In genomic region chr16:93292965-93293653, GRCm38 (mm10) we compare ENCODE assay signal across 7 mouse cellular contexts.
A peak's percentile ranks its signal among the peaks of the same experiment; 100 is the strongest.
DNase-seq lines count a peak whose midpoint lies in the region; ATAC-seq and TF ChIP-seq lines count a peak whose summit lies in the region.

No protein-coding gene starts in this region.

- no peak overlapping the region for H3K4me3 ChIP-seq in cortical plate, adult 2 months (ENCODE audit: insufficient read depth, low read length)
- H3K4me3 ChIP-seq in intestine, embryonic 14.5 days (ENCODE audit: low read depth, low read length) = no peak overlapping the region
- no peak overlapping the region for H3K4me3 ChIP-seq in midbrain, embryonic 11.5 days (ENCODE audit: low read depth, low read length)

- no peaks in the 10 kb centered on the region for H3K9me3 ChIP-seq in intestine, embryonic 14.5 days (ENCODE audit: control insufficient read depth, low read length)
- no peaks in the 10 kb centered on the region for H3K9me3 ChIP-seq in midbrain, embryonic 11.5 days (ENCODE audit: control insufficient read depth, low read length)

- H3K9ac ChIP-seq in intestine, embryonic 14.5 days (ENCODE audit: low read length) = no peak overlapping the region
- no peak overlapping the region for H3K9ac ChIP-seq in midbrain, embryonic 11.5 days (ENCODE audit: low read length)

- no peak overlapping the region for H3K4me2 ChIP-seq in intestine, embryonic 14.5 days (ENCODE audit: low read length)
- H3K4me2 ChIP-seq in midbrain, embryonic 11.5 days = no peak overlapping the region

- DNase-seq in adrenal gland, adult (ENCODE audit: inconsistent age in 2 of 2, low spot score in 1 of 2) = peak; percentile 76 to 92
- peak; percentile 69 for DNase-seq in gastrocnemius, postnatal 10 days
- peak; percentile 75 for DNase-seq in intestine, embryonic 14.5 days (ENCODE audit: low spot score)
- DNase-seq in left cerebral cortex, postnatal 10 days (ENCODE audit: extremely low spot score in 1 of 2, low spot score in 2 of 2) = peak; percentile 65 to 70
- peak; percentile 93 for DNase-seq in midbrain, embryonic 11.5 days (ENCODE audit: low spot score, missing footprints)
- peak; percentile 21 for DNase-seq in spleen, adult 12 weeks (ENCODE audit: low spot score)

- intact Hi-C loops in left cerebral cortex, postnatal 10 days (cut with DNase I) = loop anchor here (2.0 to 10.0 kb wide), 3 partner anchors 162 to 726 kb away; no protein-coding TSS in a partner anchor

- WGBS in intestine, embryonic 14.5 days = 24% methylated on average over 13 of the region's 13 CpGs
- 30% methylated on average over 13 of the region's 13 CpGs for WGBS in midbrain, embryonic 11.5 days

- no peak for TF ChIP-seq POLR2A in cortical plate, adult 2 months (IDR thresholded peaks at IDR 0.05; ENCODE audit: extremely low read depth, insufficient read depth, low read length)

- H3K27me3 ChIP-seq in intestine, embryonic 14.5 days (replicated peaks; ENCODE audit: control insufficient read depth, insufficient read depth, low read length) = no peaks in the 10 kb centered on the region
- no peaks in the 10 kb centered on the region for H3K27me3 ChIP-seq in midbrain, embryonic 11.5 days (ENCODE audit: control insufficient read depth, insufficient read depth, low read length)

- H3K27ac ChIP-seq in cortical plate, adult 2 months (ENCODE audit: insufficient read depth, low read length) = no peak overlapping the region
- H3K27ac ChIP-seq in intestine, embryonic 14.5 days (ENCODE audit: low read depth) = 0 out of 2 replicates have a peak overlapping the region, but pooled peaks have one; percentile 0
- H3K27ac ChIP-seq in midbrain, embryonic 11.5 days (ENCODE audit: low read depth, low read length) = no peak overlapping the region

- TF ChIP-seq CTCF in cortical plate, adult 2 months (IDR thresholded peaks at IDR 0.05; ENCODE audit: extremely low read depth, insufficient read depth, low read length) = peak; percentile 92

- ATAC-seq in intestine, embryonic 14.5 days (replicated peaks; ENCODE audit: low FRiP score, low TSS enrichment, low read depth) = peak; percentile 76
- peak; percentile 78 for ATAC-seq in midbrain, embryonic 11.5 days (ENCODE audit: low FRiP score)

- no peaks in the 10 kb centered on the region for H3K4me1 ChIP-seq in cortical plate, adult 2 months (ENCODE audit: control insufficient read depth, insufficient read depth, low read length)
- H3K4me1 ChIP-seq in intestine, embryonic 14.5 days (replicated peaks; ENCODE audit: control insufficient read depth, insufficient read depth, low read length) = peaks cover 5% of the 10 kb centered on the region; the same call in 1 of the 2 replicates
- H3K4me1 ChIP-seq in midbrain, embryonic 11.5 days (ENCODE audit: control insufficient read depth, insufficient read depth, low read length) = peaks cover 3% of the 10 kb centered on the region; the same call in 1 of the 2 replicates

- H3K36me3 ChIP-seq in intestine, embryonic 14.5 days (ENCODE audit: control insufficient read depth, insufficient read depth, low read length) = no peaks in the 10 kb centered on the region
- H3K36me3 ChIP-seq in midbrain, embryonic 11.5 days (ENCODE audit: control insufficient read depth, insufficient read depth, low read length) = no peaks in the 10 kb centered on the region

Comparison
In these comparisons a context has a peak if more than half of its experiments do, and no peak if none do; other contexts are left out.
1. DNase-seq: peak in every context shown above with its lines; median percentile 93 in midbrain, embryonic 11.5 days; 84 in adrenal gland, adult; 75 in intestine, embryonic 14.5 days; 69 in gastrocnemius, postnatal 10 days; 68 in left cerebral cortex, postnatal 10 days; 21 in spleen, adult 12 weeks.